In the genomic region with DNA sequence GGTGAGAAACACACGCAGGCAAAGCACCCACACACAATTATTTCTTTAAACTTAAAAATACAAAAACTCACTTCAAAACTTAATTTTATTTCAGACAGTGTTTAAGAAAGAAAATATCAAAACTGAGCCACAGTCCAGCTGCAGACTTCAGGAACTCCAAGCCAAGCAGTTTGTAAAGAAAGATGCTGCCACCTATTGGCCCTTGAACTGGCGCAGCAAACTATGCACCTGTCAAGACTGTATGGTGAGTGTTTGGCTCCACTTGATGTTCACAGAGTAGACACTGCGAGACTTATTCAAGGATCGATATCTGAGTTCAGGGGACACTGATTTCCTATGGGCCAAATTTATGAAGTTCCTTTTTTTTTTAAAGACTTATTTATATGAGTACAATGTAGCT, we compare ENCODE assay signal across 17 mouse cellular contexts. TPM values are rescaled to one million over a fixed set of nuclear protein-coding genes. Genes with fewer than 3 reads are reported as not detected.
DNase-seq lines count a peak whose midpoint lies in the region; ATAC-seq and TF ChIP-seq lines count a peak whose summit lies in the region.
"Had no signal": no experiment of that assay in that cellular context is flagged by ENCODE, and none has a peak within 500 bp of the region (broad histone marks: within the 10 kb centered on the region; RNA-seq: fewer than 3 reads in every experiment).

No protein-coding gene starts in this region.

- no peak for ATAC-seq in CD4-positive, CD25-positive, alpha-beta regulatory T cell, adult 4 months
- ATAC-seq: midbrain, embryonic 15.5 days had no signal

- intact Hi-C loops in left cerebral cortex, adult 2 months (cut with DNase I) = no loop called here

- peak; percentile 49 for DNase-seq in CD4-positive, CD25-positive, alpha-beta regulatory T cell, adult 2 months (ENCODE audit: low read depth, low spot score)
- DNase-seq in left cerebral cortex, adult 2 months (ENCODE audit: extremely low spot score in 1 of 2, low spot score in 2 of 2) = no peak
- DNase-seq in left cerebral cortex, adult 18-20 months (ENCODE audit: low spot score in 2 of 2) = no peak
- peak; percentile 55 for DNase-seq in thymus, postnatal 25 days
- no peak for DNase-seq in thymus, adult 18-20 months
- no peak for DNase-seq in urinary bladder, adult 18-20 months (ENCODE audit: low spot score in 2 of 2)
- DNase-seq in urinary bladder, postnatal 10 days (ENCODE audit: low spot score) = no peak
- DNase-seq: cerebellum, adult 2 months; layer of hippocampus, postnatal 36 days; liver, embryonic 13.5 days; right cerebral cortex, postnatal 25 days had no signal

- H3K4me3 ChIP-seq in left cerebral cortex, adult 2 months = no peak overlapping the region
- H3K4me3 ChIP-seq: forebrain, embryonic 10.5 days; liver, embryonic 13.5 days; midbrain, embryonic 15.5 days; neural tube, embryonic 15.5 days had no signal

- no peak overlapping the region for H3K27ac ChIP-seq in left cerebral cortex, adult 2 months
- H3K27ac ChIP-seq: forebrain, embryonic 10.5 days; liver, embryonic 13.5 days; midbrain, embryonic 15.5 days; neural tube, embryonic 15.5 days had no signal

- peak; percentile 23 for TF ChIP-seq CTCF in left cerebral cortex, adult 2 months (IDR thresholded peaks at IDR 0.05)

RNA-seq across cellular contexts. Expression of gene Gm20604, which starts 10.5 kb away (rescaled TPM):
- 1 to 10 TPM; 6.1 to 9.5 TPM for polyA plus RNA-seq in CD4-positive, CD25-positive, alpha-beta regulatory T cell, adult 4 months (2017; shearing (Covaris generic))
- 10 to 100 TPM; 18.1 to 20.3 TPM for total RNA-seq in left cerebral cortex, adult 2 months (2021)
- total RNA-seq in left cerebral cortex, adult 18-20 months (2021) = 10 to 100 TPM; 16.5 to 19.1 TPM

RNA-seq across cellular contexts. Expression of gene Ubr7, which starts 11.2 kb away (rescaled TPM):
- 10 to 100 TPM; 19.5 to 21.7 TPM for polyA plus RNA-seq in CD4-positive, CD25-positive, alpha-beta regulatory T cell, adult 4 months (2017; shearing (Covaris generic))
- total RNA-seq in left cerebral cortex, adult 2 months (2021) = 10 to 100 TPM; 30.9 to 32.0 TPM
- 10 to 100 TPM; 32.5 to 32.6 TPM for total RNA-seq in left cerebral cortex, adult 18-20 months (2021)

RNA-seq across cellular contexts. Expression of gene Gon7, which starts 11.4 kb away (rescaled TPM):
- 10 to 100 TPM; 27.3 to 32.2 TPM for polyA plus RNA-seq in CD4-positive, CD25-positive, alpha-beta regulatory T cell, adult 4 months (2017; shearing (Covaris generic))
- 10 to 100 TPM; 15.8 to 18.1 TPM for total RNA-seq in left cerebral cortex, adult 2 months (2021)
- total RNA-seq in left cerebral cortex, adult 18-20 months (2021) = 10 to 100 TPM; 13.8 to 21.4 TPM

RNA-seq across cellular contexts. Expression of gene Gm28051, which starts 11.4 kb away (rescaled TPM):
- polyA plus RNA-seq in CD4-positive, CD25-positive, alpha-beta regulatory T cell, adult 4 months (2017; shearing (Covaris generic)) = not detected
- total RNA-seq in left cerebral cortex, adult 2 months (2021) = not detected
- total RNA-seq in left cerebral cortex, adult 18-20 months (2021) = not detected
- total RNA-seq: gastrocnemius, adult 8-10 months; layer of hippocampus, postnatal 36 days had no signal
- polyA plus RNA-seq: cerebellum, adult 2 months; forebrain, embryonic 10.5 days; heart, embryonic 14.5 days; liver, embryonic 13.5 days; midbrain, embryonic 15.5 days; neural tube, embryonic 15.5 days had no signal

RNA-seq across cellular contexts. Expression of gene Tmem251, which starts 25.4 kb away (rescaled TPM):
- 1 to 10 TPM; 9.7 TPM for polyA plus RNA-seq in CD4-positive, CD25-positive, alpha-beta regulatory T cell, adult 4 months (2017; shearing (Covaris generic))
- 1 to 10 TPM; 5.6 to 5.7 TPM for total RNA-seq in left cerebral cortex, adult 2 months (2021)
- total RNA-seq in left cerebral cortex, adult 18-20 months (2021) = 1 to 10 TPM; 5.1 to 5.7 TPM

Comparison
In these comparisons a context has a peak if more than half of its experiments do, and no peak if none do; other contexts are left out.
1. DNase-seq: peak in CD4-positive, CD25-positive, alpha-beta regulatory T cell, adult 2 months (single experiment) and thymus, postnatal 25 days (single experiment); none in left cerebral cortex, adult 2 months (0 of 2), left cerebral cortex, adult 18-20 months (0 of 2), thymus, adult 18-20 months (0 of 2), urinary bladder, adult 18-20 months (0 of 2) and urinary bladder, postnatal 10 days (single experiment).